Comparison of ENCODE assay signal across 16 mouse cellular contexts in genomic region chr3:87649063-87649462, GRCm38 (mm10).
"Had no signal": no experiment of that assay in that cellular context is flagged by ENCODE, and none has a peak within 500 bp of the region (broad histone marks: within the 10 kb centered on the region; RNA-seq: fewer than 3 reads in every experiment).

No protein-coding gene starts in this region.

- DNase-seq: retina, postnatal 1 day; right cerebral cortex, adult 18-20 months; right cerebral cortex, postnatal 14 days; right cerebral cortex, postnatal 25 days; right cerebral cortex, postnatal 4 days; spleen, adult 18-20 months; thymus, adult 18-20 months; thymus, adult 2 months; thymus, postnatal 14 days; thymus, postnatal 25 days; thymus, postnatal 36 days; thymus, postnatal 4 days had no signal

- H3K9ac ChIP-seq: neural tube, embryonic 13.5 days; neural tube, embryonic 15.5 days; stomach, embryonic 15.5 days had no signal

- H3K4me2 ChIP-seq: neural tube, embryonic 13.5 days; neural tube, embryonic 15.5 days; stomach, embryonic 15.5 days had no signal

- H3K4me1 ChIP-seq: neural tube, embryonic 13.5 days; stomach, embryonic 15.5 days had no signal

- H3K36me3 ChIP-seq: neural tube, embryonic 13.5 days; neural tube, embryonic 15.5 days; stomach, embryonic 15.5 days had no signal

- H3K4me3 ChIP-seq: neural tube, embryonic 13.5 days; neural tube, embryonic 15.5 days; stomach, embryonic 15.5 days had no signal

- H3K27me3 ChIP-seq: neural tube, embryonic 13.5 days; neural tube, embryonic 15.5 days; stomach, embryonic 15.5 days had no signal

- H3K27ac ChIP-seq: neural tube, embryonic 13.5 days; neural tube, embryonic 15.5 days; stomach, embryonic 15.5 days; stomach, postnatal 0 days had no signal

- H3K9me3 ChIP-seq: neural tube, embryonic 13.5 days; neural tube, embryonic 15.5 days; stomach, embryonic 15.5 days had no signal
